Mouse (Mus musculus): ENCODE results near the gene Hif3a.

DNA sequence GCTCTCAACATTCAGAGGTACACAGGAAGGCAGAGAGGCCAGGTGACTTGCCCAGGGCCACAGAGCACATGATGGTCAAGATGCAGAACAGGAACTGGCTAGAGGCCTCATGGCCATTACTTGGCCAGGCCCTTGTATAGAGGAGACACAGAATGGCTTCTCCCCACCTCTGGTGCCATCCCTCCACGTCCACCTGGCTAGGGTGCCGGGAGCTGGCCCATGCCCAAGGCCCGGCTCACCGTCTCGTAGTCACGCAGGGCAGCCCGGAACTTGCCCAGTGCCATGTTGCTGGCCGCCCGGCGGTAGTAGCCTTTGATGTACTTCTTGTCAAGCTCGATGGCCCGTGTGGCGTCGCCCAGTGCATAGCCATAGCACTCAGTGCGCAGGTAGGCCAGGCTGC is 40.1 kb downstream of the Hif3a start:
- TF ChIP-seq POLR2A (IDR thresholded peaks at IDR 0.05; ENCODE audit: extremely low read depth, insufficient read depth, low read length) (no peak), CTCF (IDR thresholded peaks at IDR 0.05; ENCODE audit: low read depth, low read length) (no peak)

Data from liver, adult 2 months (tissue).